Mouse (Mus musculus) testis, postnatal 14 days (tissue): ENCODE results near the gene Spsb1.
A peak's percentile ranks its signal among the peaks of the same experiment; 100 is the strongest.

Experiments used
- DNase-seq: peaks from one replicate; pipeline ENCODE4 v3.0.0; 2021; ENCODE audit warnings: low spot score

Spsb1 gene

GRCm38 (mm10) chr4:149952201-149952600 lies 2.6 kb downstream of the Spsb1 start:
- no peak for DNase-seq

- no peak for DNase-seq
These were observed 3.6 kb downstream of the Spsb1 start for GRCm38 (mm10) chr4:149951201-149951600.

GRCm38 (mm10) chr4:149949691-149950090 lies 5.2 kb downstream of the Spsb1 start:
- DNase-seq = no peak

DNA sequence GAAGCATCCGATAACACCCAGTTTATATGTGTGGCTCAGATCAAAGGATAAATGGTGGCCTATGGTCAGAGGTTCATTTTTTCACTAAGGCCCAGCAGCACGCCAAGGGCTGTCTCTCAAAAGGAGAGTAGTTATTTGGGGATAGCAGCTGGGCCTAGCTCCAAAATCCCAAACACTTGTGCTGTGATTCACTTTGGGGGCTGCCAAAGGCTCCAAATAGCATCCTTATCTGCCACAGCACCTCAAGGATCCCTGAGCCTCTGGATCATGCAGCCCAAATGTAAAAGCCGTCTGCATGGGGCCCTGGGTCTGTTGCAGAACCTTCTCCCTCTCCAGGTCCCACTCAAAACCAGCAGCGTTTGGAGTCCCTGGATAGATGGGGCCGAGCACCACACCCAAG lies 6.7 kb downstream of the Spsb1 start:
- DNase-seq = no peak

- no peak for DNase-seq
These were observed 7.4 kb downstream of the Spsb1 start for GRCm38 (mm10) chr4:149947396-149947795.

- DNase-seq = no peak
These were observed 9.6 kb downstream of the Spsb1 start for GRCm38 (mm10) chr4:149945194-149945593.

GRCm38 (mm10) chr4:149944214-149944613 lies 10.6 kb downstream of the Spsb1 start:
- no peak for DNase-seq

DNA sequence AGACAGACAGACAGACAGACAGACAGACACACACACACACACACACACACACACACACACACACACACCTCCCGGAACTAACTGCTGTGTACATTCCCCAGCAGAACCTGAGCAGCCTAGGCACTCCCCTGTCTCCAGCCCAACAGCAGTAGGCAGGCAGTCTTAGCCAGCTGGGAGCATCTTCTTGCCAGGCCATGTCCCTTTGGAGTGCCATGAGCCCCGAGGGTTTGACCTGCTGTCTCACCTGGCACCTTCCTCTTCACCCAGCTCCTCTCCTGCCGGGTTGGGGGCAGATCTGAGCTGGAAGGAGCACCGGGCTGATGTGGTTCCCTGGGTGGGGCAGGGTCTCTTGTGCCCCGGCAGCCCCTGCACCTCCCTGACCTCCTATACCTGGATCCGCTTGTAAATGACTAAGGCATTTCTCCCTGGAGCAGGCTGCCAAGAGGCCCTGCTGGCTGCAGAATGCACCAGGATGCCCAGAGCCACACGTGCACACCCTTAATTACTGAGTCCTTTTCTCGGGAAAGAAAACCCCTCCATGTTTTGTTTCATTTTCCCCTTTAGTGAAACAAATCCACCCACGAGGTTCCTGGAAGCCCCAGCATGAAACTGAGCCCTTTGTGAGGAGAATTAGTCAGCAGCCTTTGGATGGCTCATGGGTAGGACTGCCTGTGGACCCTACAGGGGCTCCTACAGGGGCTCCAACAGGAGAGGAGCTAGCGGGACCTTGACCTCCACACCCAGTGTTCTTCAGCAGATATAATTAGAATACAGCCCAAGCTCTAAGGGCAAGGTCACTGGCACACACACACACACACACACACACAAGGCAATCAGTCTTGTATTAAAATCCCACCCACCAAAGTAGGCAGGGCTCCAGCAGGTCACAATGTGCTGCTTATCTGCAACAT lies 11.8 kb downstream of the Spsb1 start:
- no peak for DNase-seq

DNA sequence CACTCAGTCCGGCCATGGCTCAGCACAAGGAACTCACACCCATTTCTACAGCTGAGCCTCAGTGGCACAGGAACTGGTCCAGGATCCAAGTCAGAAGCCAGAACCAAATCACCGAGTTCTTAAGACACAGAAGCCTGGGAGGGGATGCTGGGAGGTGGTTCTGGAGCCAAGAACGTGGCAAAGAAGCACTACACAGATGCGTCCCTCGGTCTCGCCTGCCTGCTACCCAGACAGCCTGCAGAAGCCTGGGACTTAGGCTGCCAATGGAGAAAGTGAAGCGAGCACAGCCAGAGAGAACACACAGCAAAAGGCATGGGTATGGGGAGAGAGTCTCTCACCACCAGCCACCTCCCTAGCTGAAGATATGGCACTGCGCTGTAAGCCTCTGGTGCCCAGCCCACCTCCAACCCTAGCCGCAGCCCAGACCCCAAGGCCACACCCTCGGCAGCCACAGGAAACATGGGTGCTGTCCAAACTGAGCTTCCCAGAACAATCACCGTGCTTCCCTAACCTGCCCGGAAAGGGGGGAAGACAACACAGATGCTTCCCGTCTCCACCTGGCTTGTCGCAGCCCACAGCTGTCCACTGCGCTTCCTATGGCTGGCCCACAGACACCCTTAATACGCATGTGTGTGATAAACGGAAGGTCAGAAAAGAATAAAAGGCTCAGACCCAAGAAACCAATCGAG lies 13.6 kb downstream of the Spsb1 start:
- no peak for DNase-seq

GRCm38 (mm10) chr4:149938701-149939100 lies 16.1 kb downstream of the Spsb1 start:
- no peak for DNase-seq

- no peak for DNase-seq
These were observed 17.9 kb downstream of the Spsb1 start for GRCm38 (mm10) chr4:149936921-149937320.

DNA sequence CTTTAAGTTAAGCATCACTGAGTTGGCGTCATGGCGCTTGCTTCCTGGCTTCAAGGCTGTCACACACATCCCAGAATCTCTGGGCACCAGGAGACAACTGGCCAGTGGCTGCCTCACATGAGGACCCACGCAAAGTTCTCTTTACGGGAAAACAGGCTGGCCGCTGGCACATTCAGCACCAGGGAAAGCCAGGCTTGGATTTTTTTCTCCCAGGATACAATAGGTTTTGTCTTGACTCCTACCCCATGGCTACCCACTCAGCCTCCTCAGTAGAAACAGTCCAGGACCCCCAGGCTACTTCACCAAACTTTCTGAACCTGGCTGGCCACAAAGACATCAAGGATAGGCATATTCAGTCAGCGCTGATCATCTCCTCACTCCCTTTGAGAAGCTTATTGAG lies 19.4 kb downstream of the Spsb1 start:
- no peak for DNase-seq

GRCm38 (mm10) chr4:149933519-149934245 lies 21.2 kb downstream of the Spsb1 start:
- DNase-seq = no peak

- no peak for DNase-seq
These were observed 21.8 kb downstream of the Spsb1 start for GRCm38 (mm10) chr4:149933025-149933424.

DNA sequence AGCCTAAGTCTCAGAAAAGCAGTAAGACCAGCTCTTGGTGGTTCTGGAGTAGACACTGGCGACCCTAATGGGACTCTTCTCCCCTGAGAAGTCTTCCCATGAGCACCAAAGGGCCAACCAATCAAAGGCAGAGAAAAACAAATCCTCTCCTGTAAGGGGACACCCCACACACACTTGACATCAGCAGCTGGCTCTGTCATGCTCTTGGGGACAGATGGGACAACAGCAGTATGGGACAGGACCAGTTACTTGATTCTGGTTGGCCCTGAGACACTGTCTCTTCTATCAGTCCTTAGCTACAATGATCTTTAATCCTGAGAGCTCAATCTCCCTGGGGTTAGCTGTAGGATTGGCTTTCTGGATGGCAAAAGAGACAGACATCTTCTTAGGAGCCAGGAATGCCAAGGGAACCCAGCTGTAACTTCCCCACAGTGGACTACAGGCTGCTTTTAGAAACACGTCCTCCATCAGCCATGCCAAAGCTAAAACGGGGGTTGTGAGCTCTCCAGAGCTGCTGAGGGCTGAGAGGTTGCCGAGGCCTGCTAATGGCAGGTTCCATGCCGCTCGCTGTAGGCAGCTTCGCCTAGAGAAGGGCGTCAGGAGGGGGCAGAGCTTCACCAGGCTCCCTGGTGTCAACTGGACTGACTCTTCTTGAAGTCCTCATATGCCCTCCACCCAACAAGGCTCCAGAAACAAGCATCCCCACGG lies 22.6 kb downstream of the Spsb1 start:
- no peak for DNase-seq

- DNase-seq = no peak
These were observed 24.1 kb downstream of the Spsb1 start for GRCm38 (mm10) chr4:149930755-149931154.

- no peak for DNase-seq
These were observed 31.8 kb downstream of the Spsb1 start for GRCm38 (mm10) chr4:149923014-149923413.

DNA sequence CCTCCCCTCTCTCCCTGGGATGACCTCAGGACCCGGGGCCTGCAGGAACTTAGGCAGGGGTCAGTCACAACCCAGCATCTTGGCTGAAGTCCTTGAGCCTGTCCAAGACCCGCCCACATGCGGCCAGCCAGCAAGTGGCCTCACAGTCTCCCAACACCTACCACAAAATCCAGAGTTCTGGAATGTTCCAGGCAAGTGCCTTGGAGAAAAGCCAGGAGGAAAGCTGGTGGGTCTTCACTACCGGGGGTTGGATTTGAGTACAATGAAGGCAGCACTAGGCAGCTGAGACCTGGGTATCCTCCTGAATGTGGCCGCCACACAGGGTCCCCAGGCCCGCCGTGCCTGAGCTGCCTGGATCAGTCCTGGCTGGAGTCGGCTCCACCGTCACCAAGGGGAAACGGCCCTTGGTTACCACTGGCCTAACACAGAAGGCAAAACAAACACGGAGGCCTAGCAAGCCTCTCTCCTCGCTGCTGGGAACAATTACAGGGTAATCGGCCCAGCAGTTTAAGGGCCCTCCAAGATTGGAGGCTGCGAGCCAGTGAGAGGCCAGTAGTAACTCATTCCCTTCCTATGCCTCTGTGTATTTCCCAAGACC lies 32.6 kb downstream of the Spsb1 start:
- DNase-seq = peak; percentile 40

DNA sequence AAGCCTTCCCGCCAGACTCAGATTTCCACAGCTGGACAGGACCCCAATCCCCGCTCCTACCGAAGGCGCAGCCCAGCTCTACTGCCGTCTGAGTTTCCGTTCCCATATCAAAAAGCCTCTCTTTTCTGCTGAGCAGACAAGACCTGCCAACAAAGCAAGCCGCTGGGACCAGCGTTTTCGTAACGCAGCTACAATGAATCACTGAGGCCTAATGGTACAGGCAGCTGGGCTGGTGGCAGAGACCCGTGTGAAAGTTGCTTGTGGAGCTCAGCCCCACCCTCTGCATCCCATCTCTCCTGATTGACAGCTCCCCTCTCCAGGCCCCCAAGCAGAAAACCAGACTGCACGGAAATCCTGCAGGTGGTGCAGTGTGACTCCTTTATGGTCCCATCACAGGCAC lies 34.0 kb downstream of the Spsb1 start:
- DNase-seq = no peak

- no peak for DNase-seq
These were observed 36.3 kb downstream of the Spsb1 start for GRCm38 (mm10) chr4:149918455-149919070.

DNA sequence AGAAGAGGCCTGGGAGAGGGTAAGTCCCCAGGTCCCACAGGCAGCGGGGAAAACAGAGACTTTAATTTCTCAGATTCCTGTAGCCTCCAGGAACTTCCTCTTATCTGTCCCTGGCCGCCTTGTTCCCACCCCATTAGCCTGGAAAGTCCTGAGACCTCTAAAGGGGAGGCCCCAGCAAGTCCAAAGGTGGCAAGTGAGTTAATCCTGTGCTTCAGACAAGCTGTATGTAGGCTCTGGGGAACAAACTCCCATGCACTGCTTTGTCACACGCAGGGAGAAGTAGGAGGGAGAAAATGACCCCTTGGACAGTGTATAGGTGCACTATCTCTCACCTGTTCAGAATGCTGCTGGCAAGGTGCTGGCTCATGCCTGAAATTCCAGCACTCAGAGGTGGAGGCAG lies 38.0 kb downstream of the Spsb1 start:
- no peak for DNase-seq
